Mouse (Mus musculus) hindbrain, embryonic 10.5 days (tissue): ENCODE data around the gene Asic5. TPM values are rescaled to one million over a fixed set of nuclear protein-coding genes. Genes with fewer than 3 reads are reported as not detected.

ENCODE experiments used
- DNase-seq: peaks from one replicate; pipeline ENCODE4 v3.0.0-alpha.2; 2017; ENCODE audit warnings: low spot score
- H3K27ac ChIP-seq: fragments of 300-500 bp; sonication (generic); 2 replicates; pipeline ENCODE4 v1.5.1; 2016; ENCODE audit warnings: mild to moderate bottlenecking, moderate library complexity
- H3K27me3 ChIP-seq: fragments of 300-500 bp; sonication (generic); 2 replicates; pipeline ENCODE4 v1.6.1; 2016; ENCODE audit warnings: mild to moderate bottlenecking; ENCODE audit not compliant: poor library complexity, insufficient read depth, severe bottlenecking
- H3K36me3 ChIP-seq: fragments of 300-500 bp; sonication (generic); 2 replicates; pipeline ENCODE4 v1.6.1; 2016; ENCODE audit warnings: mild to moderate bottlenecking, moderate library complexity
- H3K4me1 ChIP-seq: fragments of 300-500 bp; sonication (generic); replicated peaks from 2 replicates; pipeline ENCODE4 v1.6.1; 2016; ENCODE audit warnings: mild to moderate bottlenecking
- H3K4me3 ChIP-seq: fragments of 300-500 bp; sonication (generic); 2 replicates; pipeline ENCODE4 v1.5.1; 2016; ENCODE audit warnings: mild to moderate bottlenecking, moderate library complexity
- H3K9me3 ChIP-seq: fragments of 300-500 bp; sonication (generic); 2 replicates; pipeline ENCODE4 v1.6.1; 2016; ENCODE audit warnings: mild to moderate bottlenecking, moderate library complexity
- WGBS: fragments of 180-500 bp; shearing (Covaris S2); methylation state at CpG from one replicate; pipeline ENCODE4 v1.1.7; 2016; 5-methylcytosine and 5-hydroxymethylcytosine counted together
- polyA plus RNA-seq: library from polyadenylated mRNA; unstranded; fragments of >200 nt; fragmentation: Nextera tagmentation; extraction: Ambion mirVana; gene quantifications from 2 replicates; pipeline ENCODE4 v1.2.1, GENCODE M21; 2016

Asic5 gene
- polyA plus RNA-seq, 1 experiment from 2014 or later = not detected

DNA sequence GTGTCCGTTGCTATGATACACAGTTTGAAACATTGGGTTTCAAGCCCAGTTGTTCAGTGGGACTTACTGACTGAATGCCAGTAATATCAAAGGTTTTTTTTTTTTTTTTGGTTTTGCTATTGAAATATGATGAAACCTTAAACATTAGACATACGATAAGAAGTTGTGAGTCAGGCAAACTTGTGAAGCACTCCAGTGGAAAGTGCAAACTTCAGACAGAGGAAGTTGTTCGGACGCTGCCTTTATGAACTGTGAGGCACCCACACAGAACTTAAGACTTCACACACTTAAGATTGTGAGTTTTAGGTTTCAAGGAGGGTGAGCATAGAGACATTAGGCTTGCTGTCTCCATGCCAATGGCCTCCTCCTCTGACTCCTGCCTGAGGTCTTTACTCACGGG, 514 bp upstream of the Asic5 start:
- no peak for DNase-seq
- Histone ChIP-seq H3K27ac (no peak overlapping the region), H3K36me3 (no peaks in the 10 kb centered on the region), H3K4me1 (no peaks in the 10 kb centered on the region), H3K9me3 (no peaks in the 10 kb centered on the region), H3K4me3 (no peak overlapping the region), H3K27me3 (no peaks in the 10 kb centered on the region)
- 90% methylated on average over 5 of the region's 5 CpGs for WGBS

DNA sequence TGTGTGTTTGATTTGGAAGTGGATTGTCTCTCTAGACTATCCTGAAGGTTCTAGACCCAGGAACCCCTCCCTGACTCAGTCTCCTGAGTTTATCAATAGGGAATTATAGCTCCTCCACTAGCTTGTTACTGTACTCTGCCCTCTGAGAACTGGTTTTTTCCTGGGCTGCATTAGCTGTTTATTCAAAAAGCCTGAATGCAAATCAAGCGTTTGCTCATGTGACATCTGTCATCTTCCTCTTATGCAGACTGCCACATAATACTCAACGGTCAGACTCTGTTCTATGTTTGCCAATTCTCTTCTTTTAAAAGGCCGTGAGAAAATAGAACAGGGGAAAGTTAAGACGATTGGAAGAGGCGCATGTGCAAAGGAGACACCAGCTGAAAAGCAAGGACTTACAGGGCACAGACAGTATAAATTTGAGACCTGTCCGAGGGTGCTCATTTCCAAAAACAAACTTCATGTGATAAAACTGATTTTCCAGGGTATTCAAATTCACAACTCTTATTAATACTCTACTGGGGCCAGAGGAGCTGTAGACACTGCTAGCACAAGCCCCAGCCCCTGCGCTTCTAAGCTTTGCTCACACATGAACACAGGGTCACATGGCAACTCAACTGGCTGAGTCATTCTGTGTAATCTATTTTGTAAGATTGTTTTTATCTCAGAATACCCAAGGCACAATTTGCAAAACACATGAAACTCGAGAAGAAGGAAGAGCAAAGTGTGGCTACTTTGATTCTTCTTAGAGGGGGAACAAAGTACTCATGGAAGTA, 1.2 kb downstream of the Asic5 start:
- H3K9me3 ChIP-seq = no peaks in the 10 kb centered on the region
- no peak for DNase-seq
- H3K27me3 ChIP-seq = no peaks in the 10 kb centered on the region
- H3K4me1 ChIP-seq = no peaks in the 10 kb centered on the region
- H3K27ac ChIP-seq = no peak overlapping the region
- H3K36me3 ChIP-seq = no peaks in the 10 kb centered on the region
- WGBS = 88% methylated on average over 8 of the region's 8 CpGs
- H3K4me3 ChIP-seq = no peak overlapping the region

DNA sequence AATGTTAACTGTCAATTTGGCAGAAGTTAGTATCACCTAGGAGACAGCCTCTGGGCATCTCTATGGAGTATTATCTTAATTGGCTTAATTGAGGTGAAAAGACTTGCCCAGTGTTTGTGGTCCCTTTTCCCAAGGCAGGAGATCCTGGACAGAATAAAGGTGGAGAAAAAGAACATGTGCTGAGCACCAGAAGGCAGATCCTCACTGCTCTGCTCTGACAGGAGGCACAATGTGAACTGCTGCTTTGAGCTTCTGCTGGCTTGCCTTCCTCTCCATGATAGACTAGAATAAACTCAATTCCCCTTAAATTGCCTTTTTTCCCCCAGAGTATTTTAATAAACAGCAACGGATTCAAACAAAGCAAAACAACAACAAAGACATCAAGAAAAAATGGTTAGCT, 3.0 kb downstream of the Asic5 start:
- no peak overlapping the region for H3K27ac ChIP-seq
- no peaks in the 10 kb centered on the region for H3K27me3 ChIP-seq
- no peak overlapping the region for H3K4me3 ChIP-seq
- no peak for DNase-seq
- no peaks in the 10 kb centered on the region for H3K9me3 ChIP-seq
- H3K4me1 ChIP-seq = no peaks in the 10 kb centered on the region
- WGBS = 59% methylated on average over 1 of the region's 1 CpGs
- no peaks in the 10 kb centered on the region for H3K36me3 ChIP-seq

DNA sequence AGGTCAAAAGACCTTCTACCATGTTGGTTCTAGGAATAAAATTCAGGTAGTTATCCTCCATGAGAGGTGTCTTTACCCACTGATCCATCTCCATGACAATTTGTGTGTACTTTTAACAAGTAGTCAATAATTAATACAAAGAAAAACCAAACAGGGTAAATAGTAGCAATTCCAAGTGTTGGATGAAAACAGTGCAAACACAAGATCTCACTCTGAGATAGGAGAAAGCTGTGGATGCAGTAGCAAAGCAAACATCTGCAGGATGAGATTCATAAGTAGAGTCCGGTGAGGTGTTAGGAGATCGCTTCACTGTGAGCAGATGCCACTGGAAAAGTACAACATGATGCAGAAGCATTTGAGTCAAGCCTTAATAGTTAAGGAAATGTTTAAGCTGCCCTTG, 4.0 kb downstream of the Asic5 start:
- no peaks in the 10 kb centered on the region for H3K27me3 ChIP-seq
- DNase-seq = no peak
- no peaks in the 10 kb centered on the region for H3K9me3 ChIP-seq
- H3K4me3 ChIP-seq = no peak overlapping the region
- no peaks in the 10 kb centered on the region for H3K4me1 ChIP-seq
- no peak overlapping the region for H3K27ac ChIP-seq
- no peaks in the 10 kb centered on the region for H3K36me3 ChIP-seq
- 91% methylated on average over 2 of the region's 2 CpGs for WGBS

DNA sequence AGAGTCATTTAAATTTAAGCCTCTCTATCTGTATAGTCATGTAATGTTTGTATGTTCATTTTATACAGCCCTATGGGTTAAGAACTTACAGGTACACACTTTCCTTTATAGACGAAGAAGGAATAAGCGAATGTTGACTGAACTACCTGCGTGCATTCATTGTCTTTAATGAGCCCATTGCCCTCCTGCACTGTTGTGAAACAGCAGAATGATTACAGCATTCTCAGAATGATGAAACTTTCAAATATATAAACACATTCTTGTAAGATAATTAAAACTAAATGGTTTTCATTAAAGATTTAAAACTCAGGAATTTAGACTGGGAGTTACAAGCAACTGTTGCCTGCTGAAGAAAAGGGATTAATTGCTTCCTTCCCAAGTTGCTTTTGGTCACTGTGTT, 5.5 kb downstream of the Asic5 start:
- no peaks in the 10 kb centered on the region for H3K36me3 ChIP-seq
- DNase-seq = no peak
- H3K4me1 ChIP-seq = no peaks in the 10 kb centered on the region
- H3K9me3 ChIP-seq = no peaks in the 10 kb centered on the region
- H3K27me3 ChIP-seq = no peaks in the 10 kb centered on the region
- 91% methylated on average over 3 of the region's 3 CpGs for WGBS
- no peak overlapping the region for H3K4me3 ChIP-seq
- H3K27ac ChIP-seq = no peak overlapping the region

DNA sequence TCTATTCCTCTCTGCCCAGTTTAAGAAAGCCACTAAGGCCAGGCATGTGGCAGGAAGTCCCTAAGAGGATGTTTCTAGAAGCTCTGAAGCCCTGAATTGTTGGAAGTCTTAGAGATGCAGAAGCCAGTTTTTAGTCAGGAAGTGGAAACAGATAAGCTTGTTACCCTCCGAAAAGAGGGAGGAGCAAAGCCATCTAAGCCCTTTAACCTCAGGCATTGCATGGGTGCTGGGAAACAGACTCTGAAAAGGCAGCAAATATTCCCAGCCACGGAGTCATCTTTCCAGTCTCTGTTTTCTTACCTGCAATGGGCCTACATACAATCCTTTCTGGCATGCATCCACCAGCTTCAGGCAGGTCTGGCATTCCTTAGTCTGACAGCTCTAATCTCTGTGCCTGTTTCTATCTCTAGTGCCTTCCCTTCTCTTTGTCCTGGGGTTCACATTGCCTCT, 7.6 kb downstream of the Asic5 start:
- Histone ChIP-seq H3K4me3 (no peak overlapping the region), H3K36me3 (no peaks in the 10 kb centered on the region), H3K4me1 (no peaks in the 10 kb centered on the region), H3K27me3 (no peaks in the 10 kb centered on the region), H3K9me3 (no peaks in the 10 kb centered on the region), H3K27ac (no peak overlapping the region)
- no peak for DNase-seq
- 53% methylated on average over 2 of the region's 2 CpGs for WGBS

DNA sequence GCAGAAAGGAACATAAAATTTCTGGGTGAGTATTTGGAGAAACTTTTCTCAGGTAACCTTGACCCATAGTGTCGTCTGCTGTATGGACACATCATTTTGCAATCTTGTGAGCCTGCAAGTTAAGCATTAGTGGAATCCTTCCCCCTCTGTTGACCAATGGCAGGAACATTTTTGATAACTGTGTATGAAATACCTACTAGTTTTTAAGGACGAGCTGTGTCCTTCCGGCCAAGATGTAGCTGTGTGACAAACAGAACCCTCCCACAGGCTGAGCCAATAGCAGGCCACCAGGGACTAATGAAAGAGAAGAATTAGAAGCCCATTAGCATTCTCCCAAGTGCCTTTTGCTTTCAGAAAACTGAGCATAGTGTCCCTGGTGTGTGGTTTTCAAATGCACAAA, 8.4 kb downstream of the Asic5 start:
- WGBS = 77% methylated on average over 3 of the region's 3 CpGs
- H3K4me3 ChIP-seq = no peak overlapping the region
- no peaks in the 10 kb centered on the region for H3K27me3 ChIP-seq
- H3K4me1 ChIP-seq = no peaks in the 10 kb centered on the region
- H3K9me3 ChIP-seq = no peaks in the 10 kb centered on the region
- no peak overlapping the region for H3K27ac ChIP-seq
- DNase-seq = no peak
- no peaks in the 10 kb centered on the region for H3K36me3 ChIP-seq

DNA sequence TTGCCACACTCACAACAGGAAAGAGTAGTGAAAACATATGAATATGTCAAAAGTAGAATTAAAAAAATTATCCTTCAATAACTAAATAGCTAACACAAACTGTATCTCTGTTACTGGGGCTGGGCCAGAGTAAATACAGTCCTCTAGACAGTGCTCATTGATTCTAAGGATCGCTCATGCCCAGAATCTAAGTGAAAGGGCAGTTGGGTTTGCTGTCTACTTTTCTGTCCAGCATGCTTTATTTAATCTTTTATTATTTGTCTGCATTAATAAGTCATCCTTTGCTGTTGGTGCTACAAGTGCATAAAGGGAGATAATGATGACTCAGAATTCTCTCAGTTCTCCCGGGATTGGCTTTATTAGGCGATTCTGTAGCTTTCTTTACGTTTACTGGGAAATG, 13.3 kb downstream of the Asic5 start:
- 44% methylated on average over 4 of the region's 4 CpGs for WGBS
- Histone ChIP-seq H3K27ac (no peak overlapping the region), H3K4me1 (no peaks in the 10 kb centered on the region), H3K27me3 (no peaks in the 10 kb centered on the region), H3K9me3 (no peaks in the 10 kb centered on the region), H3K36me3 (no peaks in the 10 kb centered on the region), H3K4me3 (no peak overlapping the region)
- no peak for DNase-seq

DNA sequence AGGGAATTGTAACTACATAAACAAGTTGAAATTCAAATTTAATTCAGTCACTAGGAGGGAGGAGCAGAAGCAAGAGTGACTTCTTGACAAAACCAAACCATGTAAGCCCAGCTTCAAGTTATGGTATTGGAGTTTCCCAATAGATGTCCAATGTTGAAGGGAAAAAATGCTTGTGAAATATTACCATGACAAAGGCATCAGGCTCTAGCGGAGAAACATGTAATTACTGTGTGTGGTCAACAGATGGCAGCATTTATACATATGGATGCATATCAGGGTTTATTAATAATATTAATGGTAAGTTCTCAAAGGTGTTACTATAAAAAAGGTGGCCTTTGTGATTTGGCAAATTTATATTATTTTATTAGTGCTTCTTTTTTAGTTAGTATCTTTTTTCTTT, 13.9 kb downstream of the Asic5 start:
- Histone ChIP-seq H3K27ac (no peak overlapping the region), H3K4me1 (no peaks in the 10 kb centered on the region), H3K9me3 (no peaks in the 10 kb centered on the region), H3K36me3 (no peaks in the 10 kb centered on the region), H3K27me3 (no peaks in the 10 kb centered on the region), H3K4me3 (no peak overlapping the region)
- WGBS = 4% methylated on average over 1 of the region's 1 CpGs
- no peak for DNase-seq

DNA sequence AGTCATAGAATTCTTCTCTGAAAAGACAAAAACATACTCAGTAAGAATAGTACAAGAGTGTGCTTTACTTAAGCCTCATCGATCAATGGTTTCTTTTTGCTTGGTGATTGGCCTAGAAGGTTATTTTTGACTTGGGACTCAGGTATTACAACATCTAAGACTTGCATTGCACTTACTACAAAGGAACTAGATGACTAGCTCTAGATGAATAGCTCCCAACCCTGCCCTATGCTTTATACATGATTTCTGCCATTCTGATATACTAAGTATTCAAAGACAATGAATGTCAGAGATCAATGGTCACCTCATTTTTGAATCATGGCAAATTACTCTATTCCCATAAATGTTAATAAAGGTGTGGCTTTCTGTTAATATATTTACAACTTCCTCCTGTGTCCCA, 24.9 kb downstream of the Asic5 start:
- WGBS = 92% methylated on average over 1 of the region's 1 CpGs
- Histone ChIP-seq H3K36me3 (no peaks in the 10 kb centered on the region), H3K27ac (no peak overlapping the region), H3K4me1 (no peaks in the 10 kb centered on the region), H3K9me3 (no peaks in the 10 kb centered on the region), H3K4me3 (no peak overlapping the region), H3K27me3 (no peaks in the 10 kb centered on the region)
- no peak for DNase-seq

DNA sequence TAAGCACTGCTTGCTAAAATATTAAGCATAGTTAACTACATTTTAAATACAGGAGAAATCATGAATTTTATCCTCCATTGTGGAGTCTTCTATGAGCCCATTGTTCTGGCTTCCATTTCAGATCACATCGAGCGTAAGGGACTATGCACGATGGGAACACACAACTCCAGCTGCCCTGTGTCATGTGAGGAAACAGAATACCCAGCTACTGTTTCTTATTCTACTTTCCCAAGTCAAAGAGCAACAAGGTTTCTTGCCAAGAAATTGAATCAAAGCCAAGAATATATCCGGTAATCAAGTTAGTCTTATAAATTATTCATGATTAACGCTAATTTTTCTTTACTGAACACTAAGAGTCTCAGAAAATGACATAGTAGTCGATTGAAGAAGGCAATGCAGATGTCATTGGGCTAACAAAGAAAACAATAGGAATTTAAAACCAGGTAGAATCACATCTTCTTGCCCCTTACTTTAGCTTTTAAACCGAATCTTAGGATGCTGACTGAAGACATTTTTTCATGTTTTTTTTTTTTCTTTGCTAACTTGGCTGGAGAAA, 32.1 kb downstream of the Asic5 start:
- Histone ChIP-seq H3K36me3 (no peaks in the 10 kb centered on the region), H3K9me3 (no peaks in the 10 kb centered on the region), H3K27ac (no peak overlapping the region), H3K27me3 (no peaks in the 10 kb centered on the region), H3K4me3 (no peak overlapping the region), H3K4me1 (no peaks in the 10 kb centered on the region)
- DNase-seq = no peak
- 75% methylated on average over 7 of the region's 7 CpGs for WGBS

DNA sequence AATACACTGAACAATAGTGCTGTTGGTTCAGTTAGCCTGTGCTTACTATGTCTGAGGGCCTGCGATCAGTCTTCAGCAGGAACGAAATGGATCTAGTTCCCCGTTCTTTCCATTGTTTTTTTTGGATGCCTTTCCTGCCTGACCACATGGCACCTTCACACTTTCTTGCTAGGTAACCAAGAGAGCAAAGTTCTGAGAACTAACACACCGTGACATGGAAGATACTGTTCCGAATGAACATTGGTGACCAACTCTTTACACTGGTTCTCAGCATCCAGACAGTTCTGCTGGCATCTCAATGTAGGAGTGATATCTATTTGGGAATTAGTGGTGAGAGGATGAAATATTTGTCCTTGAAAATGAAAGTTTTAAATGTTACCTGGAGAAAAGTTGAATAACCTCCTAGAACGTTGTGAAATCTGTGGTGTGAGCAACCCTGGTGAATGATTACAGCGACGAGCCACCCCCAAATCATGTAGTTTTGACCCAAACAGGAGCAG, 40.4 kb downstream of the Asic5 start:
- no peak for DNase-seq
- Histone ChIP-seq H3K27me3 (no peaks in the 10 kb centered on the region), H3K27ac (no peak overlapping the region), H3K9me3 (no peaks in the 10 kb centered on the region), H3K4me3 (no peak overlapping the region), H3K4me1 (no peaks in the 10 kb centered on the region), H3K36me3 (no peaks in the 10 kb centered on the region)
- WGBS = 92% methylated on average over 8 of the region's 8 CpGs

DNA sequence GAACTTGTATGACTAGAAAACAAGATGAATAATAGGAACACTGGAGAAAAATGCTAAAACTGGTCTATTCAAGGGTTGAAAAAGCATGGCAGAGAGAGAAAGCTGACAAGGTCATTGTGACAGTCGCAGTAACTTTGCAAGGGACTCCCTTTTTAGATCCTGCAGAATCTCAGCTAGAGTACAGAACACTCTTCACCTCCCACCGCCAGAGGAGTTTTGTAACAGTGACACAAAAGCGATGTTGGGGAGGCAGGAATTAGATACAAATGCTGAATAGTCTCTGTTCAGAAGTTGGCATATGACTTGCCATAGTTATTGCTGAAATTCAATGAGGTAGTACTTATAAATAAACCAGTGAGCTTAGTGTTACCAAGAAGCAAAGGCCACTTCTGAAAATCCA, 41.0 kb downstream of the Asic5 start:
- H3K36me3 ChIP-seq = no peaks in the 10 kb centered on the region
- 83% methylated on average over 3 of the region's 3 CpGs for WGBS
- no peaks in the 10 kb centered on the region for H3K27me3 ChIP-seq
- DNase-seq = no peak
- H3K27ac ChIP-seq = no peak overlapping the region
- no peak overlapping the region for H3K4me3 ChIP-seq
- H3K9me3 ChIP-seq = no peaks in the 10 kb centered on the region
- H3K4me1 ChIP-seq = no peaks in the 10 kb centered on the region
